Mouse (Mus musculus) small intestine, adult 2 months (tissue): ENCODE measurements around the gene Emx1.

Experiments used
- CTCF ChIP-seq: fragments of 200-500 bp; IDR thresholded peaks from 2 replicates; pipeline ENCODE4 v1.5.1; 2012; ENCODE audit warnings: low read depth, mild to moderate bottlenecking, control low read depth, inconsistent platforms, low read length, moderate library complexity, mixed read lengths; ENCODE audit not compliant: insufficient replicate concordance, insufficient read length; ENCODE audit errors: extremely low read depth
- POLR2A ChIP-seq: fragments of 200-500 bp; IDR thresholded peaks from 2 replicates; pipeline ENCODE4 v1.6.1; 2012; ENCODE audit warnings: low read depth, mild to moderate bottlenecking, control low read depth, inconsistent platforms, low read length, moderate library complexity

DNA sequence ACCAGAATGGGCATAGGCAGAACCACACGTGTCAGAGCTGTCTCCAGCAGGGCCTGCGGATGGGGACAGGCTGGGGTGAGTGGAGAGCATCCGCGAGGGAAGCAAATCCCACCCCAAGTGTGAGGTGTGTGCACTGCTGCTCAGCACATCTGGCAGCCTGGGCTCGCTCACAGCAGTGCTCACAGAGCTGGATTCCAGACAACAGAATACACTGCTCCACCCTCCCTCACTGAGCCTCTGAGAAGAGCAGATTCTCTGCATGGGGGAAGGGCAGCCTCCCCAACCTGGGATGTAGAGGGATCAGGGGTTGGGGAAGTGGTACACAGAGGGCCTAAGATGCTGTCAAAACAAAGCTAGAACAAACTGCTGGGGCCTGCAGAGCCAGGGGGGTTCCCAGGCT lies 47.6 kb downstream of the Emx1 start:
- TF ChIP-seq POLR2A: no peak
- no peak for TF ChIP-seq CTCF
